In genomic region chr9:67187182-67187581, GRCm38 (mm10) we compare ENCODE assay signal across 31 mouse cellular contexts.
"Had no signal": no experiment of that assay in that cellular context is flagged by ENCODE, and none has a peak within 500 bp of the region (broad histone marks: within the 10 kb centered on the region; RNA-seq: fewer than 3 reads in every experiment).

No protein-coding gene starts in this region.

- H3K4me1 ChIP-seq: liver, embryonic 12.5 days; liver, embryonic 13.5 days; liver, embryonic 15.5 days; lung, embryonic 15.5 days; megakaryocyte, embryonic 14.5 days; midbrain, embryonic 13.5 days; midbrain, embryonic 15.5 days; neural tube, embryonic 12.5 days had no signal

- H3K27ac ChIP-seq: limb, embryonic 10.5 days; limb, embryonic 12.5 days; limb, embryonic 13.5 days; limb, embryonic 15.5 days; liver, embryonic 12.5 days; liver, embryonic 13.5 days; liver, embryonic 14.5 days; liver, embryonic 15.5 days; lung, embryonic 15.5 days; macrophage; midbrain, embryonic 10.5 days; midbrain, embryonic 12.5 days; midbrain, embryonic 13.5 days; midbrain, embryonic 15.5 days; neural tube, embryonic 12.5 days had no signal

- H3K4me3 ChIP-seq: limb, embryonic 10.5 days; limb, embryonic 12.5 days; limb, embryonic 13.5 days; limb, embryonic 15.5 days; liver, embryonic 12.5 days; liver, embryonic 13.5 days; liver, embryonic 15.5 days; lung, embryonic 15.5 days; megakaryocyte, embryonic 14.5 days; midbrain, embryonic 10.5 days; midbrain, embryonic 12.5 days; midbrain, embryonic 13.5 days; midbrain, embryonic 15.5 days; myocyte; neural tube, embryonic 12.5 days had no signal

- ATAC-seq: liver, embryonic 12.5 days; liver, postnatal 0 days; lung, postnatal 0 days; midbrain, embryonic 13.5 days; midbrain, embryonic 15.5 days; midbrain, embryonic 16.5 days had no signal

- H3K9ac ChIP-seq: limb, embryonic 12.5 days; limb, embryonic 13.5 days; limb, embryonic 15.5 days; liver, embryonic 12.5 days; liver, embryonic 13.5 days; liver, embryonic 14.5 days; liver, embryonic 15.5 days; liver, postnatal 0 days; lung, embryonic 14.5 days; lung, embryonic 15.5 days; midbrain, embryonic 12.5 days; midbrain, embryonic 13.5 days; midbrain, embryonic 15.5 days; neural tube, embryonic 12.5 days had no signal

- H3K4me2 ChIP-seq: limb, embryonic 12.5 days; limb, embryonic 13.5 days; limb, embryonic 15.5 days; liver, embryonic 11.5 days; liver, embryonic 12.5 days; liver, embryonic 13.5 days; liver, embryonic 15.5 days; lung, embryonic 14.5 days; lung, embryonic 15.5 days; midbrain, embryonic 11.5 days; midbrain, embryonic 12.5 days; midbrain, embryonic 13.5 days; midbrain, embryonic 15.5 days; neural tube, embryonic 12.5 days had no signal

- H3K27me3 ChIP-seq: limb, embryonic 12.5 days; limb, embryonic 13.5 days; limb, embryonic 15.5 days; liver, embryonic 12.5 days; liver, embryonic 13.5 days; liver, embryonic 15.5 days; lung, embryonic 15.5 days; midbrain, embryonic 12.5 days; midbrain, embryonic 13.5 days; midbrain, embryonic 15.5 days; neural tube, embryonic 12.5 days had no signal

- DNase-seq: left cerebral cortex, postnatal 4 days; liver; liver, embryonic 13.5 days; liver, postnatal 0 days; lung, adult 2 months; lung, embryonic 14.5 days; lung, postnatal 10 days; lung, postnatal 14 days; lung, postnatal 36 days; lung, postnatal 4 days; midbrain, embryonic 14.5 days had no signal

- H3K36me3 ChIP-seq: limb, embryonic 10.5 days; limb, embryonic 12.5 days; limb, embryonic 13.5 days; limb, embryonic 15.5 days; liver, embryonic 12.5 days; liver, embryonic 13.5 days; liver, embryonic 15.5 days; lung, embryonic 15.5 days; midbrain, embryonic 10.5 days; midbrain, embryonic 12.5 days; midbrain, embryonic 13.5 days; midbrain, embryonic 15.5 days; neural tube, embryonic 12.5 days had no signal

- H3K9me3 ChIP-seq: limb, embryonic 10.5 days; limb, embryonic 13.5 days; limb, embryonic 15.5 days; liver, embryonic 12.5 days; liver, embryonic 13.5 days; liver, embryonic 15.5 days; lung, embryonic 15.5 days; midbrain, embryonic 10.5 days; midbrain, embryonic 12.5 days; midbrain, embryonic 13.5 days; midbrain, embryonic 15.5 days; neural tube, embryonic 12.5 days had no signal
